Mouse (Mus musculus): ENCODE results near the gene Gna11.

Gna11 gene

GRCm38 (mm10) chr10:81485479-81486018 lies 59.4 kb downstream of the Gna11 start:
- DNase-seq (ENCODE audit: low spot score), result no peak

GRCm38 (mm10) chr10:81485060-81485449 lies 59.9 kb downstream of the Gna11 start:
- DNase-seq (ENCODE audit: low spot score), result no peak

GRCm38 (mm10) chr10:81484441-81485059 lies 60.4 kb downstream of the Gna11 start:
- no peak for DNase-seq (ENCODE audit: low spot score)

DNA sequence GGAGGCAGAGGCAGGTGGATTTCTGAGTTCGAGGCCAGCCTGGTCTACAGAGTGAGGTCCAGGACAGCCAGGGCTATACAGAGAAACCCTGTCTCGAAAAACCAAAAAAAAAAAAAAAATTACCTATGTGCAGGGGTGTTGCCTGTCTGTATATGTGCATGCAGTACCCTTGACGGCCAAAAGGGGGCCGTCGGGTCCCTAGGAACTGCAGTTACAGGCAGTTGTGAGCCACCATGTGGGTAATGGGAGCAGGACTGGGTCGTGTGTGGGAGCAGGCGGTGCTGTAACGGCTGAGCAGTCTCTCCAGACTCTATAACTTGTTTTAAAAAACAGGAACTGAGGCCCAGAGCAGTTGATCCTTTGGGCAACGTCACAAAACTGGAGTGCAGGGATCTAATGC lies 61.0 kb downstream of the Gna11 start:
- no peak for DNase-seq (ENCODE audit: low spot score)

DNA sequence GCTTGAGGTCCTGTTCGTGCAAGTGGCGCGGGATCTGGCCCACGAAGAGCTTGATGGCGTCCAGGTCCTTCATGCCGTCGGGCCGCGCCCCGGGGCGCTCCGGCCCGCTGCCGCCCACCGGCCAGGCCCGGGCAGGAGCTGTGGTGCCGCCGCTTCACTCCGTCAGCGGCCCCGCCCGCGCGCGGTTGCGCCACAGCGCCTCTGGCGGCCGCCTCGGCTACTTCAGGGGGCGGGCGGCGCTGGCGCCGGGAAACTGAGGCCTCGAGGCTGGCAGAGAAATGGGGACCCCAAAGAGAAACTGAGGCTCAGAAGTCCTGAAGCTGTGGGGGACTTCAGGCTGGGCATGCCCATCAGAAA lies 62.5 kb downstream of the Gna11 start, which contains the start of gene Celf5:
Gene Celf5, minus strand, starts transcription at position 177 of the 357 bp plus-strand sequence.
- DNase-seq (ENCODE audit: low spot score), result peak; percentile 24

DNA sequence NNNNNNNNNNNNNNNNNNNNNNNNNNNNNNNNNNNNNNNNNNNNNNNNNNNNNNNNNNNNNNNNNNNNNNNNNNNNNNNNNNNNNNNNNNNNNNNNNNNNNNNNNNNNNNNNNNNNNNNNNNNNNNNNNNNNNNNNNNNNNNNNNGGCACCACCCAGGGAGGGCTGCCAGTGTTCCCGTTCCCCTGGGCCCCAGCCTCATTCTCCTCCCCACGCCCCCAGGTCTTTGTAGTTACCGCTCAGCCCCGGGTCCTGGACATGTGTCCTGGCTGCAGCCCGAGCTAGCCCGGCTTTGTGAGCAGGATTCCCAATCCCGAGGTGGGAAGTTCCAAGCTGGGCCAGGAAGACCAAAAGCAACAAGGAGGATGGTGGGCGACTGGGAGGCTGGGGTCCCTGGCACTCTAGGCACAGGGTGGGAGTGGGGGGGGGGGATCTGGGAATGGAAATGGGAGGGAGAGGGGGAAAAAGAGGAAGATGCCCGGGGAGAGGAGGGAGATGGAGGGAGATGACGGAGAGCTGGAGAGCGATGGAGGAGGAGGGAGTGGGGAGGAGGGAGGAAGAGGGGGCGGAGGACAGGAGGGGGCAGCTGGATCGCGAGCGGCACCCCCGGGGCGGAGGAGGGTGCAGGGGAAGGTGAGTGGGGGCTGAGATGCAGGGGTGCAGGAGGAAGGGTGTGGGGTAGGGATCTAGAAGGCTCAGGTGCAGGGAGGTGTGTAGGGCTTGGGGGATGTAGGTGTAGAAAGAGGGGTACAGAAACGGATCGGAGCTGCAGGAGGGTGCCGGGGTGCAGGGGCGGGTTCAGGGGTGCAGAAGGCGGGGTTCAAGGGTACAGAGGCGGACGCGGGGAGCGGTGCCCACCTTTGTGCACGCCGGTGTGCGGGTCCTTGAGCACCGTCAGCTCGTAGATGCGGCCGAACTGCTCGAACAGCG lies 63.1 kb downstream of the Gna11 start:
- no peak for DNase-seq (ENCODE audit: low spot score)
